Mouse (Mus musculus) urinary bladder, postnatal 4 days (tissue): ENCODE data around the gene Adk.
"Not testable (repeated sequence)": the region's sequence is repeated elsewhere in the genome, so short reads cannot be mapped to it uniquely, and the experiment has no call there.

ENCODE experiments used
- DNase-seq, 2 experiments: peaks; one replicate each; pipeline ENCODE4 v3.0.0; 2021 to 2022; ENCODE audit warnings: low spot score in 2 of 2

The Adk gene

GRCm38 (mm10) chr14:21064321-21064720 lies 11.9 kb downstream of the Adk start:
- DNase-seq, result no peak

GRCm38 (mm10) chr14:21065490-21066162 lies 13.3 kb downstream of the Adk start:
- no peak for DNase-seq

GRCm38 (mm10) chr14:21069594-21069993 lies 17.2 kb downstream of the Adk start:
- DNase-seq, result no peak

- DNase-seq, result no peak
Measured at GRCm38 (mm10) chr14:21073981-21074380, 21.6 kb downstream of the Adk start.

- DNase-seq, result no peak
Measured at GRCm38 (mm10) chr14:21074398-21075320, 22.3 kb downstream of the Adk start.

GRCm38 (mm10) chr14:21075751-21076500 lies 23.6 kb downstream of the Adk start:
- DNase-seq, result peak; percentile 86 to 89

GRCm38 (mm10) chr14:21076501-21077194 lies 24.3 kb downstream of the Adk start:
- DNase-seq, result no peak

- no peak for DNase-seq
Measured at GRCm38 (mm10) chr14:21077939-21078338, 25.6 kb downstream of the Adk start.

- no peak for DNase-seq
Measured at GRCm38 (mm10) chr14:21078511-21078910, 26.1 kb downstream of the Adk start.

- DNase-seq, result no peak
Measured at GRCm38 (mm10) chr14:21082823-21083222, 30.4 kb downstream of the Adk start.

GRCm38 (mm10) chr14:21085666-21086065 lies 33.3 kb downstream of the Adk start:
- DNase-seq, result no peak

- no peak for DNase-seq
Measured at GRCm38 (mm10) chr14:21086106-21086505, 33.7 kb downstream of the Adk start.

- DNase-seq, result no peak
Measured at GRCm38 (mm10) chr14:21086827-21087351, 34.5 kb downstream of the Adk start.

- DNase-seq, result no peak
Measured at GRCm38 (mm10) chr14:21087390-21088060, 35.2 kb downstream of the Adk start.

GRCm38 (mm10) chr14:21088731-21089130 lies 36.4 kb downstream of the Adk start:
- DNase-seq, result no peak

- DNase-seq, result no peak
Measured at GRCm38 (mm10) chr14:21090400-21090799, 38.0 kb downstream of the Adk start.

GRCm38 (mm10) chr14:21090930-21091486 lies 38.6 kb downstream of the Adk start:
- DNase-seq, result no peak

- not testable (repeated sequence) for DNase-seq
Measured at GRCm38 (mm10) chr14:21094161-21094560, 41.8 kb downstream of the Adk start.

GRCm38 (mm10) chr14:21096279-21096678 lies 43.9 kb downstream of the Adk start:
- DNase-seq, result no peak

- no peak for DNase-seq
Measured at GRCm38 (mm10) chr14:21096689-21097088, 44.3 kb downstream of the Adk start.
